Mouse (Mus musculus) midbrain, embryonic 13.5 days (tissue): Measurements from ENCODE around the gene Arvcf. TPM values are rescaled to one million over a fixed set of nuclear protein-coding genes. Genes with fewer than 3 reads are reported as not detected.

Source experiments
- ATAC-seq: fragments of 200-750 bp; cut with Nextera tagmentation; 2 replicates; pipeline ENCODE4 v1.8.0; 2017; ENCODE audit warnings: mild to moderate bottlenecking, moderate TSS enrichment, moderate library complexity
- H3K27ac ChIP-seq: fragments of 300-500 bp; sonication (generic); 2 replicates; pipeline ENCODE4 v1.5.1; 2015; ENCODE audit warnings: inconsistent platforms, mild to moderate bottlenecking, moderate library complexity
- H3K27me3 ChIP-seq: fragments of 300-500 bp; sonication (generic); 2 replicates; pipeline ENCODE4 v1.6.1; 2015; ENCODE audit warnings: mild to moderate bottlenecking, inconsistent platforms
- H3K36me3 ChIP-seq: fragments of 300-500 bp; sonication (generic); 2 replicates; pipeline ENCODE4 v1.6.1; 2015; ENCODE audit warnings: mild to moderate bottlenecking, inconsistent platforms
- H3K4me1 ChIP-seq: fragments of 300-500 bp; sonication (generic); replicated peaks from 2 replicates; pipeline ENCODE4 v1.6.1; 2015; ENCODE audit warnings: inconsistent platforms
- H3K4me2 ChIP-seq: fragments of 300-500 bp; sonication (generic); replicated peaks from 2 replicates; pipeline ENCODE4 v1.6.1; 2015; ENCODE audit warnings: moderate library complexity, mild to moderate bottlenecking, inconsistent platforms
- H3K4me3 ChIP-seq: fragments of 300-500 bp; sonication (generic); replicated peaks from 2 replicates; pipeline ENCODE4 v1.5.1; 2015; ENCODE audit warnings: mild to moderate bottlenecking, inconsistent platforms
- H3K9ac ChIP-seq: fragments of 300-500 bp; sonication (generic); replicated peaks from 2 replicates; pipeline ENCODE4 v1.6.1; 2015; ENCODE audit warnings: mild to moderate bottlenecking, inconsistent platforms
- H3K9me3 ChIP-seq: fragments of 300-500 bp; sonication (generic); 2 replicates; pipeline ENCODE4 v1.6.1; 2016; ENCODE audit warnings: mild to moderate bottlenecking, inconsistent platforms
- WGBS: fragments of 180-500 bp; shearing (Covaris S2); methylation state at CpG from one replicate; pipeline ENCODE4 v1.1.7; 2015; 5-methylcytosine and 5-hydroxymethylcytosine counted together
- polyA plus RNA-seq: library from polyadenylated mRNA; unstranded; fragments of >200 nt; fragmentation: Nextera tagmentation; extraction: Ambion mirVana; gene quantifications from 2 replicates; pipeline ENCODE4 v1.2.1, GENCODE M21; 2015

The Arvcf gene
- polyA plus RNA-seq, 1 experiment from 2014 or later: 111 TPM

DNA sequence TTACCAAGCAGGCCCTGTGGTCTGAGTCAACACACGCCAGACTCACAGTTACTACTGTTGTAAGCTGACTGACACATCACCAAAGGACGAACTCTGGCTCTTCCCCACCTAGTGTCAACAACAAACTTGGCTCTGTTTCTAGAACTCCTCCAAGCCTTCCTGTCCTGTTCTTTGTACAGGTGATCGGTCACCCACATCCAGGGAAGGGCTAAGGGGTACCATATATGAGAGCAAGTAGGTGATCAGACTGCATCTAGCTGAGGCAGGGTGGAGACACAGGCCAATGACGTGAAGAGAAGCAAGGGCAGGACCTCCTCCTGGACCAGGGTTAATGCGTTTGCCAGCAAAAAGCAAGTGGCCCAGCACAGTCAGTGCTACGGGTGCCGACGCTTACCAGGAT is 6.4 kb upstream of the Arvcf start:
- Histone ChIP-seq H3K4me2 (no peak overlapping the region), H3K36me3 (peaks cover 15% of the 10 kb centered on the region; the same call in 1 of the 2 replicates), H3K27ac (no peak overlapping the region), H3K9ac (no peak overlapping the region), H3K9me3 (no peaks in the 10 kb centered on the region), H3K4me3 (no peak overlapping the region), H3K4me1 (peaks cover 48% of the 10 kb centered on the region), H3K27me3 (0 out of 2 replicates have a peak, but pooled peaks cover under 1% of the 10 kb centered on the region)
- WGBS: 88% methylated on average over 8 of the region's 8 CpGs
- no peak for ATAC-seq

GRCm38 (mm10) chr16:18342076-18342475 is 5.9 kb upstream of the Arvcf start:
- H3K27me3 ChIP-seq: 0 out of 2 replicates have a peak, but pooled peaks cover 4% of the 10 kb centered on the region
- no peak overlapping the region for H3K4me3 ChIP-seq
- no peak for ATAC-seq
- WGBS: 54% methylated on average over 2 of the region's 2 CpGs
- H3K36me3 ChIP-seq: peaks cover 15% of the 10 kb centered on the region; the same call in 1 of the 2 replicates
- H3K9me3 ChIP-seq: no peaks in the 10 kb centered on the region
- H3K4me2 ChIP-seq: peak overlapping the region; percentile 75; the same call in 1 of the 2 replicates
- H3K27ac ChIP-seq: no peak overlapping the region
- peaks cover 48% of the 10 kb centered on the region for H3K4me1 ChIP-seq
- H3K9ac ChIP-seq: no peak overlapping the region

GRCm38 (mm10) chr16:18342650-18343570 is 5.1 kb upstream of the Arvcf start:
- H3K27ac ChIP-seq: peak overlapping the region; percentile 78
- H3K36me3 ChIP-seq: peaks cover 12% of the 10 kb centered on the region; the same call in 1 of the 2 replicates
- peak overlapping the region; percentile 75 for H3K4me2 ChIP-seq
- no peak for ATAC-seq
- 0 out of 2 replicates have a peak, but pooled peaks cover 5% of the 10 kb centered on the region for H3K27me3 ChIP-seq
- WGBS: 45% methylated on average over 9 of the region's 9 CpGs
- peak overlapping the region; percentile 56 for H3K4me3 ChIP-seq
- peaks cover 54% of the 10 kb centered on the region for H3K4me1 ChIP-seq
- peak overlapping the region; percentile 73 for H3K9ac ChIP-seq
- H3K9me3 ChIP-seq: no peaks in the 10 kb centered on the region

DNA sequence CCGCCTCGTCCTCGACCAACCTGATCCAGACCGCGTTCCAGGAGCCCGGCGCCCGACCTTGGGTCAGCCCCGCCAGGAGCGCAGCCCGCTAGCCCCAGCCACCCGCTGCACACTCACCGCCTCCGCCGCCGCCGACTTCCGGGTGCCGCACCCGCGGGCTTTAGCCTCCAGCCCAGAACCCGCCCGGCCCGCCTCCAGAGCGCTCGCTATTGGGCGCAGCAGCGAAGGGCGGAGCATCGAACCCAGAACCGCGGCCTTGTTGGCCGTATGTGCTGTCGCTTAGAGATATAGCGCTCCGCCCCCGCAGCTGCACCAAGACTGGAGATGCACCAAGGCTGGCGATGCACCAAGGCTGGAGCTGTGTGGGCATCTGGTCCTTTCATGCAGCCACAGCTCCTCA is 4.2 kb upstream of the Arvcf start:
- Histone ChIP-seq H3K4me3 (peak overlapping the region; percentile 56), H3K27me3 (0 out of 2 replicates have a peak, but pooled peaks cover 5% of the 10 kb centered on the region), H3K27ac (peak overlapping the region; percentile 78), H3K4me2 (peak overlapping the region; percentile 75), H3K9me3 (no peaks in the 10 kb centered on the region), H3K9ac (peak overlapping the region; percentile 73), H3K4me1 (peaks cover 55% of the 10 kb centered on the region), H3K36me3 (0 out of 2 replicates have a peak, but pooled peaks cover 3% of the 10 kb centered on the region)
- under 1% methylated on average over 38 of the region's 38 CpGs for whole genome bisulfite sequencing
- peak; percentile 92 for ATAC-seq

DNA sequence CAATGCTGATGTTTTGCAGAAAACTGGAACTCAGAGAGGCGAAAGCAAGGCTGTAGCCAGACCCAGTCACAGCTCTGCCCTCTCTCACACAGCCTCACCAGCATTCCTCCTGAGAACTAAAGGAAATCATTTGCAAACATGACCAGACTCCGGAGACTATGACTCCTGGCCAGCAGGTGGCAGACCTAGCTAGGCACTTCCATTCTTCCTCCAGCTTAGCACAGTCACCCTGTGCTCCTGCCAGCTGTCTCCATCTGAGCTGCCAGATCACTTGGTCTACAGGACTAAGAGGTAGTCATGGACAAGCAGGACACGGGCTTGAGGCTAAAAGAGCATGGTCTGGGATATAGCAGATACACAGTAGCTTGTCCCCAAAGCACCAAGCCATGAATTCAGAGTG is 2.7 kb upstream of the Arvcf start:
- Histone ChIP-seq H3K4me3 (no peak overlapping the region), H3K4me2 (no peak overlapping the region), H3K9ac (no peak overlapping the region), H3K4me1 (peaks cover 60% of the 10 kb centered on the region), H3K36me3 (no peaks in the 10 kb centered on the region), H3K9me3 (no peaks in the 10 kb centered on the region), H3K27me3 (peaks cover 11% of the 10 kb centered on the region; the same call in 1 of the 2 replicates), H3K27ac (peak overlapping the region; percentile 65)
- peak; percentile 19 for ATAC-seq
- WGBS: 2% methylated on average over 3 of the region's 3 CpGs

- H3K27me3 ChIP-seq: peaks cover 11% of the 10 kb centered on the region; the same call in 1 of the 2 replicates
- H3K4me3 ChIP-seq: peak overlapping the region; percentile 90
- no peaks in the 10 kb centered on the region for H3K9me3 ChIP-seq
- H3K4me2 ChIP-seq: peak overlapping the region; percentile 78
- H3K36me3 ChIP-seq: peaks cover 9% of the 10 kb centered on the region; the same call in 1 of the 2 replicates
- H3K27ac ChIP-seq: 0 out of 2 replicates have a peak overlapping the region, but pooled peaks have one; percentile 35
- peaks cover 61% of the 10 kb centered on the region for H3K4me1 ChIP-seq
- under 1% methylated on average over 28 of the region's 28 CpGs for WGBS
- ATAC-seq: peak; percentile 2
- peak overlapping the region; percentile 89 for H3K9ac ChIP-seq
These were observed 706 bp downstream of the Arvcf start for GRCm38 (mm10) chr16:18348601-18349175.

GRCm38 (mm10) chr16:18349761-18350325 is 1.9 kb downstream of the Arvcf start:
- WGBS: 71% methylated on average over 12 of the region's 12 CpGs
- peak overlapping the region; percentile 89 for H3K9ac ChIP-seq
- peaks cover 11% of the 10 kb centered on the region; the same call in 1 of the 2 replicates for H3K27me3 ChIP-seq
- no peaks in the 10 kb centered on the region for H3K9me3 ChIP-seq
- H3K36me3 ChIP-seq: peaks cover 16% of the 10 kb centered on the region
- no peak overlapping the region for H3K27ac ChIP-seq
- peaks cover 53% of the 10 kb centered on the region for H3K4me1 ChIP-seq
- H3K4me3 ChIP-seq: peak overlapping the region; percentile 90; the same call in 1 of the 2 replicates
- ATAC-seq: no peak
- H3K4me2 ChIP-seq: peak overlapping the region; percentile 78

DNA sequence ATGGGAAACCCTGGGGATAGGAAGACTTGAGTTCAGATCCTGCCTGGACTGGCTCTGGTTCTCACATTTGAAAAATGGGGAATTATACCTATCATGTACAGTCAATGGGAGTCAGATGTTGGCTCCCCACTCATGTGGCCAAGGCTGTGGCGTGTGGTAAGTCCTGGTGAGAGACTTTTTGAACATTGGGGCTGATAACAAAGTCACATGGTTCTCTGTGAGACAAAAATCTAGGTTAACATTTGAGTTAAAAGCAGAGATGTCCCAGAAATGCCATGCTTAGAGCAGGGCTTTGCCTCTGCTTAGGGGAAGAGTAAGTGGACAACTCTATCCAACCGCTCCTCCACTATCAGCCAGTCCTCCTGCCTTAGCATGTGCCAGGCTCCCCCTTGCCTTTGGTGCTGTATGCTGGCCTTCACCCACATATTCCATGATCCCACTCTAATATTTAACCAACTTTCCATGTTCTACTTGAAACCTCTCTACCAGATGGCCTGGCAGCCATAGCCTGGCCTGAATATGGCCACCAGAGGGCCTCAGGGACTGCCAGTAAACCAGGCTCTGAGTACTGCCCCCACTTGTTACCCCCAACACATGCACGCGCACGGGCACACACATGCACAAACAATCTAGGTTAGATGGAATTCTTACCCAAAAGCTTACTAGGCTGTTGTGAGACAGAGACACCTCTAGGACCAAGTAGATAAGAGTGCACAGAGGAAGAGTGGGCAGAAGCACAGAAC is 3.5 kb downstream of the Arvcf start:
- H3K4me1 ChIP-seq: peaks cover 45% of the 10 kb centered on the region
- no peak overlapping the region for H3K27ac ChIP-seq
- no peak overlapping the region for H3K4me3 ChIP-seq
- H3K27me3 ChIP-seq: peaks cover 11% of the 10 kb centered on the region; the same call in 1 of the 2 replicates
- no peak overlapping the region for H3K4me2 ChIP-seq
- H3K9ac ChIP-seq: no peak overlapping the region
- no peaks in the 10 kb centered on the region for H3K9me3 ChIP-seq
- no peak for ATAC-seq
- WGBS: 57% methylated on average over 5 of the region's 5 CpGs
- H3K36me3 ChIP-seq: peaks cover 16% of the 10 kb centered on the region

DNA sequence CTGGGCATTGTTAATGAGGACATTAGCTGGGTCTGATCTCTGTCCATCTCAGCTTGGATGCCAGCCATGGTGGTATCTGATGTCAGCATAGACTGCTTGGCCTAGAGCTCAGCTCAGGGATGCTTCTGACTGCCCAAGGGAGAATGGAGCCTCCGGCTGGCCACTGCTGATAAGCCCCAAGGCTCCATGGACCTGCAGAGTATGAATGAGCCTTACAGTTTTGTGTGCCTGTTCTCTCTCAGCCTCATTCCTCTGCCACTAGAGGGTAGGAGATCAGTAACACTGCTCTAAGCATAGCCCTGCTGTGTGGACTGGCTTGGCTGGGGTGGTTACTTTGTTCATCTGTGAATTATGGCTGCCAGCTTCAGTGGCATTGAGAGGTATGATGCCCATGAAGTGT is 5.1 kb downstream of the Arvcf start:
- H3K27ac ChIP-seq: no peak overlapping the region
- peaks cover 16% of the 10 kb centered on the region for H3K36me3 ChIP-seq
- no peak overlapping the region for H3K9ac ChIP-seq
- H3K4me2 ChIP-seq: no peak overlapping the region
- H3K4me3 ChIP-seq: no peak overlapping the region
- no peaks in the 10 kb centered on the region for H3K9me3 ChIP-seq
- no peak for ATAC-seq
- peaks cover 6% of the 10 kb centered on the region; the same call in 1 of the 2 replicates for H3K27me3 ChIP-seq
- peaks cover 42% of the 10 kb centered on the region for H3K4me1 ChIP-seq
- 89% methylated on average over 1 of the region's 1 CpGs for WGBS

DNA sequence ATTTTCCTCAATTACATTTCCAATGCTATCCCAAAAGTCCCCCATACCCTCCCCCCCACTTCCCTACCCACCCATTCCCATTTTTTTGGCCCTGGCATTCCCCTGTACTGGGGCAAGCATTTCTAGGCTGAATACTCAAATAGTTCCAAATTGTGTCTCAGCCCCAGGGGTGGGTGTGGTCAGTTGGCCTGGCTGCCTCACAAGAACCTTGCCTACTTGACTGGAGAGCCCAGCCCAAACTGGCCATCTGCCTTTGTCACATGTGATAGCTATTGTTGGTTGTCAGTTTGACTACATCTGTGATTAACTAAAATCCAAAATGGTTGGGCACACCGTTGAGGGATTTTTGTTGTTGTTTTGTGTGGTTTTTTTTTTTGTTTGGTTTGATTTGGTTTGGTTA is 9.0 kb downstream of the Arvcf start:
- H3K27me3 ChIP-seq: no peaks in the 10 kb centered on the region
- no peak for ATAC-seq
- no peaks in the 10 kb centered on the region for H3K9me3 ChIP-seq
- H3K9ac ChIP-seq: no peak overlapping the region
- no peak overlapping the region for H3K4me3 ChIP-seq
- peaks cover 16% of the 10 kb centered on the region for H3K36me3 ChIP-seq
- 91% methylated on average over 1 of the region's 1 CpGs for WGBS
- H3K4me1 ChIP-seq: peaks cover 23% of the 10 kb centered on the region; the same call in 1 of the 2 replicates
- H3K4me2 ChIP-seq: no peak overlapping the region
- H3K27ac ChIP-seq: no peak overlapping the region

DNA sequence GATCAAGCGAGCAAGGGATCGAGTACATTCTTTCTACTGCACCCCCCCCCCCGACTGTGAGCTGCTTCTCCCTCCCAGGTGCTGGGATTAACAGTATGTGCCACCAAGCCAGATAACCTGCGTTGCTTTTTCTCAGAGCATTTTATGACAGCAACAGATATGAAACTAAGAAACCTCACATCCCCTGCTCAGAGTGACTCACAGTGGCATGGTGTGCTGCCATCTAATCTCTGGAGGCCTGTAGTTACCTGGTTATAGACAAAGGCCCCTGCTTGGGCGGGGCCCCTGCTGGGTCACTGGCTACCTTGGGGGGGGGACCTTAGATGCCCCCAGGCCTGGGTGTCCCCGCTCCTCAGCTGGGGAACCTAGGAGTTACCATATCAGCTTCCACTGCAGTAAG is 10.0 kb downstream of the Arvcf start:
- H3K4me1 ChIP-seq: peaks cover 17% of the 10 kb centered on the region; the same call in 1 of the 2 replicates
- H3K4me2 ChIP-seq: no peak overlapping the region
- ATAC-seq: no peak
- H3K9me3 ChIP-seq: no peaks in the 10 kb centered on the region
- no peaks in the 10 kb centered on the region for H3K27me3 ChIP-seq
- H3K27ac ChIP-seq: no peak overlapping the region
- no peak overlapping the region for H3K9ac ChIP-seq
- H3K4me3 ChIP-seq: no peak overlapping the region
- peaks cover 17% of the 10 kb centered on the region for H3K36me3 ChIP-seq
- WGBS: 85% methylated on average over 6 of the region's 6 CpGs
